Comparison of ENCODE assay signal across 16 mouse cellular contexts in the genomic region with DNA sequence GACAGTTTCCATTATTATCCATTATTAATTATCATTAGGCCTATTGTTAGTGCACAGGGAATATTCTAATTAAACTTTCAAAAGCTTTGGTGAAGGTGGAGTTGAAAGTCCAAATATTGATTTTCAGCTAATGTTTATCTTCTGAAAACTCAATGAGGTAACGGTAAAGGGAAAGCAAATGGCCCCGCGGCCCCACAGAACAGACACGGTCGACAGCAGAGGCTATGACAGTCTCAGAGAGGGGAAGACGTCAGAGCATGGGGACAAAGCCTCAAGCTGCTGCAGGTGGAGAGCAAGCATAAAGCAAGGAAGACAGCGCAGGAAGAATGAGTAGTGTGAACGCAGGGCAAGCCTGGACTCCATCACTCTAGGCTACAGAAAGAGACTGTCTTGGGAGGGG. TPM values are rescaled to one million over a fixed set of nuclear protein-coding genes. Genes with fewer than 3 reads are reported as not detected.
DNase-seq lines count a peak whose midpoint lies in the region; ATAC-seq and TF ChIP-seq lines count a peak whose summit lies in the region.
"Had no signal": no experiment of that assay in that cellular context is flagged by ENCODE, and none has a peak within 500 bp of the region (broad histone marks: within the 10 kb centered on the region; RNA-seq: fewer than 3 reads in every experiment).

No protein-coding gene starts in this region.

- no peaks in the 10 kb centered on the region for H3K9me3 ChIP-seq in forebrain, embryonic 16.5 days (ENCODE audit: control insufficient read depth, low read length)
- H3K9me3 ChIP-seq in forebrain, embryonic 10.5 days, result no peaks in the 10 kb centered on the region
- no peaks in the 10 kb centered on the region for H3K9me3 ChIP-seq in liver, embryonic 11.5 days (ENCODE audit: control insufficient read depth, low read length)
- H3K9me3 ChIP-seq: G1E; kidney, embryonic 15.5 days; limb, embryonic 15.5 days had no signal

- peaks cover 3% of the 10 kb centered on the region for H3K36me3 ChIP-seq in forebrain, embryonic 16.5 days (ENCODE audit: control insufficient read depth, insufficient read depth)
- peaks cover 24% of the 10 kb centered on the region for H3K36me3 ChIP-seq in forebrain, embryonic 10.5 days (replicated peaks)
- H3K36me3 ChIP-seq in liver, adult 2 months (ENCODE audit: control insufficient read depth, insufficient read depth, low read length), result peaks cover 35% of the 10 kb centered on the region
- H3K36me3 ChIP-seq in liver, embryonic 11.5 days (ENCODE audit: control insufficient read depth, insufficient read depth, low read length), result peaks cover 4% of the 10 kb centered on the region; the same call in 1 of the 2 replicates

- H3K27me3 ChIP-seq in forebrain, embryonic 16.5 days (replicated peaks; ENCODE audit: control insufficient read depth, insufficient read depth, low read length), result no peaks in the 10 kb centered on the region
- H3K27me3 ChIP-seq in forebrain, embryonic 10.5 days (ENCODE audit: poor library complexity, severe bottlenecking), result no peaks in the 10 kb centered on the region
- no peaks in the 10 kb centered on the region for H3K27me3 ChIP-seq in liver, adult 2 months (ENCODE audit: control insufficient read depth, insufficient read depth, low read length)
- no peaks in the 10 kb centered on the region for H3K27me3 ChIP-seq in liver, embryonic 11.5 days (replicated peaks; ENCODE audit: control insufficient read depth, insufficient read depth, low read length)
- H3K27me3 ChIP-seq: kidney, embryonic 15.5 days; limb, embryonic 15.5 days had no signal

- no peak for DNase-seq in forebrain, embryonic 10.5 days (ENCODE audit: extremely low spot score, low spot score)
- peak; percentile 90 for DNase-seq in liver, adult 2 months (ENCODE audit: extremely low read depth, low read depth, low spot score)
- DNase-seq in liver, embryonic 11.5 days (ENCODE audit: low spot score), result no peak
- DNase-seq in retina, embryonic 14.5 days (ENCODE audit: low spot score), result peak; percentile 16
- DNase-seq in right cerebral cortex, postnatal 10 days (ENCODE audit: low spot score in 2 of 2), result no peak
- no peak for DNase-seq in right cerebral cortex, postnatal 4 days
- DNase-seq: adrenal gland, postnatal 14 days; gastrocnemius, postnatal 14 days; right cerebral cortex, postnatal 25 days had no signal

- H3K79me2 ChIP-seq in liver, adult 2 months (ENCODE audit: control insufficient read depth, insufficient read depth, low read length), result peaks cover 28% of the 10 kb centered on the region

- no peak for TF ChIP-seq POLR2A in liver, adult 2 months (IDR thresholded peaks at IDR 0.05; ENCODE audit: extremely low read depth, insufficient read depth, low read length)
- TF ChIP-seq POLR2A in cortical plate, adult 2 months (IDR thresholded peaks at IDR 0.05; ENCODE audit: extremely low read depth, insufficient read depth, low read length), result no peak

- H3K4me3 ChIP-seq in forebrain, embryonic 16.5 days (replicated peaks; ENCODE audit: low read length), result no peak overlapping the region
- no peak overlapping the region for H3K4me3 ChIP-seq in forebrain, embryonic 10.5 days
- H3K4me3 ChIP-seq in liver, adult 2 months (ENCODE audit: insufficient read depth, low read depth, low read length), result peak overlapping the region; percentile 46
- H3K4me3 ChIP-seq in liver, embryonic 11.5 days (ENCODE audit: low read depth, low read length), result no peak overlapping the region
- H3K4me3 ChIP-seq in cortical plate, adult 2 months (ENCODE audit: insufficient read depth, low read length), result no peak overlapping the region
- H3K4me3 ChIP-seq: kidney, embryonic 15.5 days; limb, embryonic 15.5 days had no signal

- no peak overlapping the region for H3K27ac ChIP-seq in forebrain, embryonic 16.5 days (ENCODE audit: low read length)
- no peak overlapping the region for H3K27ac ChIP-seq in forebrain, embryonic 10.5 days
- H3K27ac ChIP-seq in liver, adult 2 months (replicated peaks; ENCODE audit: insufficient read depth, low read depth, low read length), result peak overlapping the region; percentile 98
- no peak overlapping the region; the same call in 1 of the 2 replicates for H3K27ac ChIP-seq in liver, embryonic 11.5 days (ENCODE audit: low read depth, low read length)
- 0 out of 2 replicates have a peak overlapping the region, but pooled peaks have one; percentile 53 for H3K27ac ChIP-seq in cortical plate, adult 2 months (ENCODE audit: insufficient read depth, low read length)
- H3K27ac ChIP-seq: kidney, embryonic 15.5 days; limb, embryonic 15.5 days; macrophage had no signal

- ATAC-seq in forebrain, embryonic 16.5 days, result peak; percentile 65
- ATAC-seq in liver, embryonic 11.5 days (replicated peaks; ENCODE audit: low FRiP score), result no peak

- TF ChIP-seq CTCF in liver, adult 2 months (IDR thresholded peaks at IDR 0.05; ENCODE audit: low read depth, low read length), result no peak
- no peak for TF ChIP-seq CTCF in cortical plate, adult 2 months (IDR thresholded peaks at IDR 0.05; ENCODE audit: extremely low read depth, insufficient read depth, low read length)

- WGBS in forebrain, embryonic 16.5 days, result 36% methylated on average over 8 of the region's 8 CpGs
- WGBS in forebrain, embryonic 10.5 days, result 76% methylated on average over 8 of the region's 8 CpGs
- WGBS in liver, adult 2 months, result 9% methylated on average over 8 of the region's 8 CpGs
- WGBS in liver, embryonic 11.5 days, result 71% methylated on average over 8 of the region's 8 CpGs

- no peak overlapping the region for H3K9ac ChIP-seq in forebrain, embryonic 16.5 days (replicated peaks; ENCODE audit: low read depth, low read length)
- H3K9ac ChIP-seq in liver, adult 2 months (ENCODE audit: low read depth, low read length), result peak overlapping the region; percentile 18; the same call in 1 of the 2 replicates
- no peak overlapping the region for H3K9ac ChIP-seq in liver, embryonic 11.5 days (ENCODE audit: low read depth, low read length)
- H3K9ac ChIP-seq: kidney, embryonic 15.5 days; limb, embryonic 15.5 days had no signal

- no peak overlapping the region for H3K4me2 ChIP-seq in forebrain, embryonic 16.5 days (ENCODE audit: low read length)
- no peak overlapping the region for H3K4me2 ChIP-seq in liver, embryonic 11.5 days
- H3K4me2 ChIP-seq: heart, embryonic 11.5 days; kidney, embryonic 15.5 days; limb, embryonic 15.5 days had no signal

- H3K4me1 ChIP-seq in forebrain, embryonic 16.5 days (replicated peaks; ENCODE audit: control insufficient read depth, insufficient read depth, low read length), result peaks cover under 1% of the 10 kb centered on the region; the same call in 1 of the 2 replicates
- peaks cover 7% of the 10 kb centered on the region for H3K4me1 ChIP-seq in forebrain, embryonic 10.5 days
- peaks cover 44% of the 10 kb centered on the region for H3K4me1 ChIP-seq in liver, adult 2 months (ENCODE audit: control insufficient read depth, insufficient read depth, low read length)
- H3K4me1 ChIP-seq in liver, embryonic 11.5 days (replicated peaks; ENCODE audit: control insufficient read depth, insufficient read depth, low read length), result peaks cover 19% of the 10 kb centered on the region
- peaks cover 24% of the 10 kb centered on the region for H3K4me1 ChIP-seq in cortical plate, adult 2 months (ENCODE audit: control insufficient read depth, insufficient read depth, low read length)

RNA-seq across cellular contexts. Expression of gene Itm2b, which starts 9.2 kb away (rescaled TPM):
- polyA plus RNA-seq in forebrain, embryonic 16.5 days (2015; fragmentation: Nextera tagmentation; extraction: Ambion mirVana), result 630 and 738 TPM in 2 replicates
- polyA plus RNA-seq in forebrain, embryonic 10.5 days (2016; fragmentation: Nextera tagmentation; extraction: Ambion mirVana), result 192 and 209 TPM in 2 replicates
- total RNA-seq in liver, adult 2 months (2014; rRNA removed), result 967 and 981 TPM in 2 replicates
- 1,187 and 1,239 TPM in 2 replicates for polyA plus RNA-seq in liver, adult 2 months (2012; rRNA removed)
- polyA plus RNA-seq in liver, embryonic 11.5 days (2014; fragmentation: Nextera tagmentation; extraction: Ambion mirVana), result 516 and 518 TPM in 2 replicates
- polyA plus RNA-seq in cortical plate, adult 2 months (2012; rRNA removed), result 1,026 and 1,043 TPM in 2 replicates

RNA-seq across cellular contexts. Expression of gene Rb1, which starts 50.3 kb away (rescaled TPM):
- 15.8 and 22.7 TPM in 2 replicates for polyA plus RNA-seq in forebrain, embryonic 16.5 days (2015; fragmentation: Nextera tagmentation; extraction: Ambion mirVana)
- polyA plus RNA-seq in forebrain, embryonic 10.5 days (2016; fragmentation: Nextera tagmentation; extraction: Ambion mirVana), result 21.3 and 27.7 TPM in 2 replicates
- total RNA-seq in liver, adult 2 months (2014; rRNA removed), result 7.0 and 7.2 TPM in 2 replicates
- polyA plus RNA-seq in liver, adult 2 months (2012; rRNA removed), result 1.1 and 1.2 TPM in 2 replicates
- polyA plus RNA-seq in liver, embryonic 11.5 days (2014; fragmentation: Nextera tagmentation; extraction: Ambion mirVana), result 22.3 and 25.1 TPM in 2 replicates
- 17.3 and 19.8 TPM in 2 replicates for polyA plus RNA-seq in cortical plate, adult 2 months (2012; rRNA removed)

Comparison
In these comparisons a context has a peak if more than half of its experiments do, and no peak if none do; other contexts are left out.
1. H3K27ac ChIP-seq: peak in liver, adult 2 months (single experiment) and cortical plate, adult 2 months (single experiment); none in forebrain, embryonic 16.5 days (single experiment), forebrain, embryonic 10.5 days (single experiment) and liver, embryonic 11.5 days (single experiment).
2. DNase-seq: peak in liver, adult 2 months (single experiment) and retina, embryonic 14.5 days (single experiment); none in forebrain, embryonic 10.5 days (single experiment), liver, embryonic 11.5 days (single experiment), right cerebral cortex, postnatal 10 days (0 of 2) and right cerebral cortex, postnatal 4 days (single experiment).